Mouse (Mus musculus) stomach, postnatal 0 days (tissue): Measurements from ENCODE around the gene Etfa.

Experiments used
- CTCF ChIP-seq: IDR thresholded peaks from 2 replicates; pipeline ENCODE4 v1.5.1; 2016; ENCODE audit warnings: antibody characterized with exemption, low read depth, mild to moderate bottlenecking, moderate library complexity
- EP300 ChIP-seq: optimal IDR thresholded peaks from 2 replicates; pipeline ENCODE3; 2016; ENCODE audit warnings: antibody characterized with exemption

DNA sequence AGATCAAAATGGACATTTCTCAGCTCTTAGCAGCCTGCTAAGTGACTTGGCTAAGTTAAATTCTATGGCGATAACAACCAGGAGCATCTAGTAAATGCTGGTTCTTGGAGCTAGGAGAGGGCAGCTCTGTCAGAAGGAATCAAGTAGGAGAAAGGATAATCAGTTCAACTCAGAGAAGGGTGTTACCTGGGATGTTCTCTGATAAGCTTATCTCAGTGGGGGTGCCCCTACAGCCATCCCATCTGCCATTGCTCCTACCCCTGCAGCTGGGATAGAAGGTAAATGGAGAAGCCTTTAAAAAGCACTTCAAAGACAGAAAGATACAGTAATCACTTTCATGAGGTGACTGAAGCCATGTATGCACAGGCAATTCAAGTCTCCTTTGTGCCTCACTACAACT is 59.1 kb downstream of the Etfa start:
- no peak for TF ChIP-seq EP300
- no peak for TF ChIP-seq CTCF
